Mouse (Mus musculus) mesoderm, embryonic 11.5 days (tissue): ENCODE results near the gene Pnkd.

Source experiments
- DNase-seq: peaks from one replicate; pipeline ENCODE4 v3.0.0-alpha.2; 2012; ENCODE audit warnings: low read depth, low spot score

Gene Pnkd

DNA sequence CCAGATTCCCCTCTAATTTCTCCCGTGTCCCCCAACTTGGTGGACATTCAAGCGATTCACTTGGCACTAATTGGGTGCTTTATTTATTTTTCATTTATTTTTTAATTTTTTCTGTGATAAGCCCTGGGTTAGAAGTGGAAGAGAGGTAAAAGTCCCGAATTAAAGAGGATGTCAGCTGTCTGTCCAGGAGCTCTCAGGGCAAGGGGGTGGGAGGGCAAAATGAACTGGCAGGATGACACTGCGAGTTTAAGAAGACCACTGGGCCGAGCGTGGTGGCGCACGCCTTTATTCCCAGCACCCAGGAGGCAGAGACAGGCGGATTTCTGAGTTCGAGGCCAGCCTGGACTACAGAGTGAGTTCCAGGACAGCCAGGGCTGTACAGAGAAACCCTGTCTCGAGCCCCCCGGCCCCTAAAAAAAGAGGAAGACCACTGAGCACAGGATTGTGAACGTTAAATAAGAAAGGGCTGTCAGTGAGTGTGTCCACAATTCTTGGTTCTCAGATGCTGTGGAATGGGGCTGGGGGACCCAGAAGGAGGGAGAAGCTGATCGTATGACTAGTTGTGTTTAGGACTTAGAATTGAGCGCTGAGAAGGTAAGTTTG is 102.8 kb downstream of the Pnkd start:
- no peak for DNase-seq

DNA sequence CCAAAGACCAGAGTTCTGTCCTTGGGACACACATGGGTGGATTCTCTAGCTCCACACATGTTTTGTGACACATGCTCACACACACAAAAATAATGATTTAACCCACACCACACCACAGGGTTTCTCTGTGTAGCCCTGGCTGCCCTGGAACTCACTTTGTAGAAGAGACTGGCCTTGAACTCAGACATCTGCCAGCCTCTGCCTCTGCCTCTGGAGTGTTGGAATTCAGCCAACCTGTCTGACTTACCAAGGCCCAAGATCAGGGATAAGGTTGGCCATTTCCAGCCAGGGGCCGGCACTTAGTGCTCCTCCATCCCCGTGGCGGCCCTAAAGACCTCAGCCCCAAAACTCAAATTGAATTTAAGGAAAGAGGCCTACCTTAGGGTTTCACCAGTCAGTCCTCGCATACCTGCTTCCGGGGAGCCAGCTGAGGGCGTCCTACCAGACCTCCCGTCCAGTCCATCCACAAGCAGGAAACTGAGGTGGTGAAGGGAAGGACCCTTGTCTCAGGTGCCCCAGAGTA is 103.7 kb downstream of the Pnkd start:
- no peak for DNase-seq

DNA sequence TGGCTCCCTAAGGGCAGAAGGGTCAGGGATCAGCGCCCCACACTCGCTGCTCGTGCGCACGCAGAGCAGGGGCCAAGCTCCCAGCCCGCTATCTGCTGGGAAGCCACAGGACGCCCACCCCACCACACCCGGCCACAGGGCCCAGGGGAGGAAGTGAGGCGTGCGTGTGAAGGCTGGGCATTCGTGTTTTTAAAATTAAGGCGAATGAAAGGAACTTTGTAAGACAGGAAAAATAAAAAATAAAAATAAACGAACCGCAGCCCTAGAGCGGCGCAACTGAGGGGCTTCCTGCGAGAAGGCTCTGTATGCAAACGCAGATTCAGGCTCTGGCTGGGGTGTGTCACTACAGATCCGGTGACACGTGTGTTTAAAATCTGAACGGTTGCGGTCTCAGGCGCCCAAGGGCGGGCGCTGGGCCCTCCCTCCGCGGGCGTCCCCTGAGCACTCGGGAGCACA is 105.1 kb downstream of the Pnkd start:
- no peak for DNase-seq

DNA sequence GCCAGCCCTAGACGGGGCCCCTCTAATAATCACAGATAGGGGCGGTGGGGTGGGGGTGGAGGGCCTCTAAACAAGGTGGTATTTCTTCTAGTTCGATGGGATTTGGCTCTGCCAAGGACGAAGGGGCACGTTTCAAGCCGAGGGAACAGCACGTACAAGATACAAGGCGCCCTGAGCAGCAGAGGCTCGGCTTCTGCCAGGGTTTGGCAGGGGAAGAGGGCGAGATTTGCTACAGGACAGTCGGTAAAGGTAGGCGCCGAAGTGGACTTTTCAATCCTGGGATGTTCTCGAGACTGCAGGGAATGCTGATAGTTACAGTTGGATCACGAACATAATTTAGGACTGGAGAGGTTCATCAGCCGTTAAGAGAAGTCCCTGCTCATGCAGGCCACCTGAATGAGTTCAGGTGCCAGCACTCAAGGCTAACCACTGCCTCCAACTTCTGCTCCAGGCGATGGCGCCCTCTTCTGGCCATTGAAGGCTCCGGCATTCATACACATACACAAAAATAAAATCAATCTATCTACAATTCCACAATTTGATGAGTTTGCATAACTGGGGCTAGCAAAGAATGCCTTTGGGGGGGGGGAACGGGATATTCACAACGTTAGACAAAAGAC is 105.7 kb downstream of the Pnkd start:
- peak; percentile 75 for DNase-seq

DNA sequence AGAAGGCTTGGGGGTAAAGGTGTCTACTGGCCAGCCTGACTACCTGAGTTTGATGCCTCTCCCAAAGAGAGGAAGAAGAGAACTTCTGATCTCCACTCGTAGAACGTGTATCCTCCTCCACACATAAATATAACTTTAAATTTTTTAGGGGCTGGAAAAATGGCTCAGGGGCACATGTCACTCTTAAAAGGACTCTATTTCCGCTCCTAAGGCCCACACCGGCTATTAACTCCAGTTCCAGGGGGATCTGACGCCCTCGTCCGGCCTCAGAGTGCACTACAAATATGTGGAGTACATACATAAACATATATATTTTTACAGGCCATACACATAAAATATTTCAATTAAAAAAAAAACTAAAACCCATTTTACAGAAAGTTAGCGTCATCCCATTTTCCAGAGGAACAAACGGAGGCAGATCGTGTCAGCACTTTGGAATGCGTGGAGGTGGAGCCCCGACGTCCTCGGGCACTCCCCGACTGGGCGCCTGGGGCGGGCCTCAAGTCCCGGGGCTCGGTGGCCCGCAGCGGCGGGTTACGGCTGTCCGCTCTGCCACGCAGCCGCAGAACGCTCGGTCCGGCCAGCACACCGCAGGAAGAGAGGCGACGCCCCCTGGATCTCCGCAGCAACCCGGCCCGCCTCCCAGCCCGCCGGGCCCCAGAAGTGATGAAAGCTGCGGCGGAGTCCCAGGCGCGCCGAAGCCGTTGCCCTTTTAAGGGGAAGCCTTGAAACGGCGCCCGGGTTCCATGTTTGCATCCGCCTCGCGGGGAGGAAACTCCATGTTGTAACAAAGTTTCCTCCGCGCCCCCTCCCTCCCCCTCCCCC is 106.4 kb downstream of the Pnkd start, which contains the start of gene Ctdsp1:
Gene Ctdsp1, plus strand, starts transcription at position 586 of the 825 bp plus-strand sequence.
- peak; percentile 95 for DNase-seq

DNA sequence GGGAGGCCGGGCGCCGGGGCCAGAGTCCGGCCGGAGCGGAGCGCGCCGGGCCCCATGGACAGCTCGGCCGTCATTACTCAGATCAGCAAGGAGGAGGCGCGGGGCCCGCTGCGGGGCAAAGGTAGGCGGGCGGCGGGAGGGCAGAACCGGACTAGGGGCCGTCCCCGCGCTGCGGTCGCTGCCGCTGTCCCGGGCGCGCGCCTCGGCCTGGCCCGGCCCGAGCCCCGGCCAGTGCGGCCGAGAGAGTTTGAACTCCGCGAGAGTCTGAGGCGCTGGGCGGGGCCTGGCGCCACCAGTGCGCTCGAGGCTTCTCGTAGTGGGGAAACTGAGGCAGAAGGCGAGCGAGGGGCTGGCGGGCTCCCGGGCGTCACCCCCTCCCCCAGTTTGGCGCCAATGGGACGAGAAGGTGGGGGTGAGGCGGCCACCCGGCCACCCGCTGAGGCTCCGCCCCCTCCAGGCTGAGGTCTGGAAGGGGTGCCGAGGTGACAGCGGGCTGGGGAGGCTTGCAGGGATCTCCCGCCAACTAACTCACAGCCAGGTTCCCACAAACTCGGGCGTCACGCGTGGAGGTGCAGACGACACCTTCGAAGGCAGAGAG is 107.2 kb downstream of the Pnkd start:
- DNase-seq, result peak; percentile 50

DNA sequence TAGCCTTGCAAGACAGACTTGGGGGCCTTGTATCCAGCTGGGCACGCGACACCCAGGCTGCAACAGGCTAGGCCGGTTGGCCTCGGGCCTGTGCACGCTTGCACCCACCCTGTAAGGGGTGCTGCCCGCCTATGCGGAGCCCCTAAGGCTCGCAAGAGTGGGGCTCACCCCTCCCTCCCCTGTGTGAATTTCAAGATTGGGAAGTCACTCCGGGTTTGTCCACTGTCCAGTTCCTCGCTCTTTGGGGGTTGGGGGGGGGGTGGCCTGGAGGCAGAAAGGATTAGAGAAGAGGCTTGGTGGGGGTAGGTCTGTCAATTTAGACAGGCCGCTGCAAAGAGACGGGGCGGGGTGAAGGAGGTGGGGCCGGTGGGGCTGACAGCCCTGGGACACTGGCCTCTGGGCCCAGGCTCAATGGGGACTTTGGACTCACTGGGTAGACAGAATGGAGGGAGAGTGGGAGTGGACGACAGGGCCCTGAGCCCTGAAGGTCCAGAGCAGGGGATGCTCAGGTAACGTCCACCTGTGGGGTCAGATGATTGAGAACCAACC is 107.8 kb downstream of the Pnkd start:
- no peak for DNase-seq

DNA sequence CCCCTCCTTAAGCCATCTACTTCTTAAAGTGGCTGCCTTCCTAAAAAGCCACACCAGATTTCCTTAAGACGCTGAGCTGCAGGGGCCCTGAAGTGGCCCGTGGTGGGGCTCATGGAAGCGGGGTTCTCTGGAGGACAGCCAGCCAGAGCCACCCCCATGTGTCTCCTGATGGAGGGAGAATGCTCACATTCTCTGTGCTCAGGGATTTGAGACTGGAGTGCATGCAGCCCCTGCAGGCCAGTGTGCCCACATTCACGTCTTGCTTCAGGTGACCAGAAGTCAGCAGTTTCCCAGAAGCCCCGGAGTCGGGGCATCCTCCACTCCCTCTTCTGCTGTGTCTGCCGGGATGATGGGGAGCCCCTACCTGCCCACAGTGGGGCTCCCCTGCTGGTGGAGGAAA is 108.3 kb downstream of the Pnkd start:
- DNase-seq, result no peak

DNA sequence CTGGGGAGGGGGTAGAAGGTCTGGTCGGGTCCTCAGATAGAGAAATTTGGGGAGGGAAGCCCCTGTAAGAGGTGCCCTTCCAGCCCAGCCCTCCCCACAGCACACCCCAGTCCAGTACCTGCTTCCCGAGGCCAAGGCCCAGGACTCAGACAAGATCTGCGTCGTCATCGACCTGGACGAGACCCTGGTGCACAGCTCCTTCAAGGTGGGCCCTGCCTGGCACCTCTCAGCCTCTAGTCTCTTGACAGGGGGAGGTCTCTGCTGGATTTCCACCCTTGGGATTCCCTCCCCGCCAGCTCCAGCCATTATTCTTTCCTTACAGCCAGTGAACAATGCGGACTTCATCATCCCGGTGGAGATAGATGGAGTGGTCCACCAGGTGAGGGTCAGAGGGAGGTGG is 109.0 kb downstream of the Pnkd start:
- no peak for DNase-seq

DNA sequence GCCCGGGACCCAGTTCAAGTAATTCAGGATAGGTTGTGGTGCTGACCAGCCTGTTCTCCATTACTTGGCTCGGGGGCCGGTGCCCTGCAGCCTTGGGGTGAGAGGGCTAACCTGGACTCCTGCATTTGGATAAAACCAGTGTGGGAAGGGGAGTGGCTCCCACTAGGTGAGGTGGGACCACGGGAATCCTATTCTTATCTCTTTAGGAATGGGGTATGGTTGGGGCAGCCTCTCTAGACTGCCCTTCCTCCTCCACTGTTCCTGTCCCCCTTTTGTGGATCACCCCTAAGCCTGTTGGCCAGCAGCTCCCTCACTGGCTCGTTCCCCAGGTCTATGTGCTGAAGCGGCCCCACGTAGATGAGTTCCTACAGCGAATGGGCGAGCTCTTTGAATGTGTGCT is 109.6 kb downstream of the Pnkd start:
- no peak for DNase-seq

DNA sequence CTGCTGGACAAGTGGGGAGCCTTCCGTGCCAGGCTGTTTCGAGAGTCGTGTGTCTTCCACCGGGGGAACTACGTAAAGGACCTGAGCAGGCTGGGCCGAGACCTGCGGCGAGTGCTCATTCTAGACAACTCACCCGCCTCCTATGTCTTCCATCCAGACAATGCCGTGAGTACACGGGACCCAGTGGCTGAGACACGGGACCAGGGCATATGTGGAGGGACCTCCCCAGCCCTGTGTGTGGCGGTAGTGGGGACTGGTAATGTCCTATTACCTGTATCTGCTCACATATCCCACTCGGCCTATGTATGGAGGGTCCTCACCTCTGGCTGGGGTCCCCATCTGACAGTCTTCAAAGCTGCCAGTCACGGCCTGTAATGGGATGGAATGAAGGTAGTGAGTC is 110.1 kb downstream of the Pnkd start:
- no peak for DNase-seq

DNA sequence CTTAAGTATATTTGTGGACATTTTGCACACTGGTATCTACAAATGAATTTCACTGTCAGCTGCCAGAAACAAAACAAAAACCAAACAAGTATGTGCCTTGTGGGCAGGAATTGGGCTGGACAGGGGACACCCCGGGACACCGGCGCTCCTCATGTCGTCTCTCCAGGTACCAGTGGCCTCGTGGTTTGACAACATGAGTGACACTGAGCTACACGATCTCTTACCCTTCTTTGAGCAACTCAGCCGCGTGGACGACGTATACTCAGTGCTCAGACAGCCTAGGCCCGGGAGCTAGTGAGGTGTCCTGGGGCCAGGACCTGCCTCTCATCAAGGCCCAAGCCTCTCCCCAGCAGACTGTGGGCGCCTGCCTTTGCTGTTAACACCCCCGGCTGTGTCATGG is 110.6 kb downstream of the Pnkd start:
- no peak for DNase-seq

DNA sequence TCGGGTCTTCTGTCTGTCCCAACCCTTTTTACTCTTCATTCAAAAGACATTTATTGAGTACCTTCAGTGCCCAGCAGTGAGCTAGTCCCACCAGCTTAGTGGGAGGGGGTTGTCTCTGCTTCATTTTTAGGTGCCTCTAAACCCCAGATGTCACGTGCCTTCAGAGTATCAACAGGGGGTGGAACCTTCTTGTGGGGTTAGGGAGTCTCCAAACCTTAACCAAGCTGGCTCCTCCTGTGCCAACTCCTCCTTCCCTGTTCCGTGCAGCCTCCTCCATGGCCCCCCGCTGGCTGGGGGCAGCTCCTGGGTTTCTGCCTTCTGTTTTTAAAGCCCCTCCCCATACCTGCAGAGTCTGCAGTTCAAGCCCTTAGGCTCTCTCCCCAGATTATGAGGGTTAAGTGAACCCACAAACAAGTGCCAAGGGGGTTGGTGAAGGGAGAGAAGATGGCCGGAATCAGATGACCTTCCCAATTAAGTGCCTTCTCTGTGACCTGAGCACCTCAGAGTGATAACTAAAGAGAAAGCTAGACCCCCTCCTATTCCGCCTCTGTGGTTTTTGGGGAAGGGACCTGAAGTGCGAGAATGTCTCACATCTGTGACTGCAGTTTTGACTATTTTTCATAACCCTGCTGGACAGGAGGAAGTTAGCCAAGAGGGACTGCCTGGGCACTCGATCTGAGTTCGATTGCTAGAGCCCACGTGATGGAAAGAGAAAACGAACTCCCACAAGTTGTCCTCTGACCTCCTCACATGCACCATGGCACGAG is 111.9 kb downstream of the Pnkd start:
- peak; percentile 40 for DNase-seq

DNA sequence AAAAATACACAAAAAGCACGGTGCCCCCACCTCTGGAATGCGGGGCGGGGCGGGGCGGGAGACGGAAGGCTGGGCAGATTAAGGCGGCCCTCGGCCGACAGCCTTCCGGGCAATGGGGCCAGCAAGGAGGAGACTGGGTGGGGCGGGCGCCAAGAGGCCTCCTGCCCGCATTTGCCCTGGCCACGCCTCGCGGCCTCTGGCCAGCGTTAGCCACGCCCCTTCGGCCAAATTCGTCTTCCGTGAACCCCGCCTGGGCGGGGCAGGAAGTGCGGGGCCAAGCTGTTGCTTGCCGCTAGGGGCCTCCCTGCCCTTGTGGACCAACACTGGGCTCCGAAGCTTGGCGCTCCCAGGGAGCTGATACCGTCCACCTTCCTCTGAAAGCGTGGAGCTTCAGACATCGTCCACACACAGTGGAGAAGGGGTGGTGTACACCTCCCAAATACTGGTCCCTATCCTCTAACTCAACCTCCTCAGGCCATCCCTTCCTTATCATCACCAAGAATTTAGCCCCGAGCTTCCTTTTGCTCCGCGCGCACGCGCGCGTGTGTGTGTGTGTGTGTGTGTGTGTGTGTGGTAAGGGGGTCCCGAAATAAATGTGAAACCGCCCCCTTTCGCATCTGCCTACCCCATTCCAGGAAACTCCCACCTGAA is 112.7 kb downstream of the Pnkd start:
- peak; percentile 99 for DNase-seq

DNA sequence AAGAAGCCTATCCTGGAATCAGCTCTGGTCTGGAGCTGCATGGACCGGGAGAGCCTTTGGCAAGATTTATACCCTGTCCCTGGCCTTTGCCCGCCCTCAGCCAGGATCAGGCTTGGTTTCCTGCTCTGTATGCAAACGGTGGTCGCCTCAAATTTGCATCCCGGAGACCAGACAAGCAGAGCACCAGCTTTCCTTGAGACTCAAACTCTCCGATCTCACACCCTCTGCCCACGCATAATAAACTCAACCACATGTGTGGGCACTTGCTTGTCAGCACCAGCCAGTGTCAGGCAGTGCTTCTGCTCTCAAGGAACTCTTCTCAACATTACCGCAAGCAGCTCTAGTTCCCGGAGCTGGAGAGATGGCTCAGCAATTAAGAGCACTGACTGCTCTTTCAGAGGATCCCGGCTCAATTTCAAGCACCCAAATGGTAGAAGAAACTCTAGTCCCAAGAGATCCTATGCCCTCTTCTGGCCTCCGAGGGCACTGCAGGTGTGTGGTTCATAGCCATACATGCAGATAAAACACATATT is 113.3 kb downstream of the Pnkd start:
- peak; percentile 72 for DNase-seq

DNA sequence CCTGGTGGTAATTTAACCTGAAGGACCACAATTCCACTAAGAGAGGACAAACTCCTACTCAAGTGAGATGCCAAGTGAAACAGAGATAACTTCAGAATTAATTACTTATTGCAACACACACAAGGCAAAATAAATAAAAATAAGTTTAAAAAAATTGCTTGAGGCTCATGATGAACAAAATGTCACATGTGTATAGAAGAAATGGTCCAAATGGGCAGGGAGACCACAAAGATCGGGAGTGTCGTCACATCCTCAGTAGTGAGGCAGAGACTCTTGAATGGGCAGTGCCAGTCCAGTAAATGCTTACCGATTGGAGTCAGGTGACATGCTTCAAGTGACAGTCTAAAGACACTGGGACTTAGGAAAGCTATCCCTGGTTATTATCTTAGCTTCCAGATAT is 115.8 kb downstream of the Pnkd start:
- no peak for DNase-seq

DNA sequence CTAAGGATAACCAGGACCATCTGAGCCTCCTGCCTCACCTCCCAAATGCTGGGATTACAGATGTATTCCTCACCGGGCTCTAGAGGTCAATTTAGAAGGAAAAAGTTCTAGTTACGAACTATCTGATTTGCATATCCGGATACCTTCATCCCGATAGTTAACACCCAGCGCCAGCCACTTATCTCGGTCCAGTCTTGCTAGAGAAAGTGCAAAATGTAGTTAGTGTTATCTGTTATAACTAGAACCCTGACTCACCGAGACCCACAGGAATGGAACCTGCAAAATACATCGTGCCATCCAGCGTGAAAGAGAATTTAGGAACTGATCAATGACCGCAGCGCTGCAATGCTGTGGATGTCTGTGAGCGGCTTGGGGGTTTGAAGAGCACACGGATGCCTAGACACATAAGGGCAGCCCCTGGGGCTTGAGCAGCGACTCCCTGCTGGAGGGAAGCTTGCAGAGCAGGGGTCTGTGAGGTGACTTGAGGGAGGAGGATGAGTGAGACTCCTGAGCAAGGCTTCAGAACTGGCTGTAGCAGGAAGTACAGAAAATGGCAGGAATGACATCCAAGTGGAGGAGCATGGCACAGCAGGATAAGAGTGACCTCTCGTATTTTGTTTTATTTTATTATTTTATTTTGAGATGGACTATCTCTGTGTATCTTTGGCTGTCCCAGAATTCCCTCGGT is 116.4 kb downstream of the Pnkd start:
- DNase-seq, result no peak
